Mouse (Mus musculus) embryonic fibroblast, embryonic 13.5 days (primary cell): ENCODE measurements around the gene Lamtor2.

Experiments used
- CTCF ChIP-seq: IDR thresholded peaks from 2 replicates; pipeline ENCODE4 v1.5.1; 2011; ENCODE audit warnings: mild to moderate bottlenecking, control low read depth, low read length, moderate library complexity, borderline replicate concordance; ENCODE audit not compliant: insufficient read depth
- POLR2A ChIP-seq: IDR thresholded peaks from 2 replicates; pipeline ENCODE4 v1.6.1; 2011; ENCODE audit warnings: low read depth, mild to moderate bottlenecking, control low read depth, low read length, moderate library complexity

DNA sequence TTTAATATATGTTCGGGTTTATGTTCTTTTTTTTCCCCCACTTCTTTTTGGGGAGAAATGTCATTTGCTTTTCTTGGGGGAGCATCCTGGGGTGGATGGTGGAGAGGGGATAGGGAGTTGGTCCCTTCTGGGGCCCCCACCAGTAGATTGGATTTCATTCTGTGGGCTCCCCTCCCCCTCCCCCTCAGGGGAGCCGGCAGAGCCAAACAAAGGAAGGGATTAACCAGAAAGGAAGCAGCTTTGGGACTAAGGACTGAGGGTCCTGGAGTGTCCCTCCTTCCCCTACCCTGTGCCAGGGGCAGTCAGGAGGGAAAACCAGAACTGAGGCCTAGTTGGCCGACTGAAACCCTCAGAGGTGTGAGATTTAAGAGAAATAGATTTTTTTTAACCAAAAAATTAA is 13.5 kb downstream of the Lamtor2 start:
- TF ChIP-seq CTCF (no peak), POLR2A (no peak)
